Mouse (Mus musculus) cerebellum, adult 2 months (tissue): ENCODE results near the gene Pnma1. TPM values are rescaled to one million over a fixed set of nuclear protein-coding genes. Genes with fewer than 3 reads are reported as not detected.

Source experiments
- DNase-seq, 2 experiments: peaks; one replicate each; pipeline ENCODE4 v3.0.0; 2021
- H3K27ac ChIP-seq: fragments of 200-500 bp; 2 replicates; pipeline ENCODE4 v1.5.1; 2012; ENCODE audit warnings: low read length, control low read depth, inconsistent platforms; ENCODE audit not compliant: insufficient read depth
- H3K27me3 ChIP-seq: fragments of 200-500 bp; 2 replicates; pipeline ENCODE4 v1.6.1; 2012; ENCODE audit warnings: inconsistent platforms, mild to moderate bottlenecking, low read length, moderate library complexity; ENCODE audit not compliant: control insufficient read depth, insufficient read depth
- H3K4me1 ChIP-seq: fragments of 200-500 bp; 2 replicates; pipeline ENCODE4 v1.6.1; 2011; ENCODE audit warnings: low read length; ENCODE audit not compliant: control insufficient read depth, insufficient read depth
- H3K4me3 ChIP-seq: fragments of 200-500 bp; replicated peaks from 2 replicates; pipeline ENCODE3; 2011; ENCODE audit warnings: mild to moderate bottlenecking, low read depth, low read length, control low read depth; ENCODE audit not compliant: insufficient read depth
- CTCF ChIP-seq: fragments of 200-500 bp; IDR thresholded peaks from 2 replicates; pipeline ENCODE4 v1.5.1; 2011; ENCODE audit warnings: low read depth, mild to moderate bottlenecking, control low read depth, low read length, moderate library complexity, borderline replicate concordance; ENCODE audit not compliant: insufficient read depth
- POLR2A ChIP-seq: fragments of 200-500 bp; IDR thresholded peaks from 2 replicates; pipeline ENCODE4 v1.6.1; 2011; ENCODE audit warnings: low read length, control low read depth, borderline replicate concordance; ENCODE audit not compliant: insufficient read depth
- WGBS: fragments of 180-500 bp; shearing (Covaris S2); methylation state at CpG from one replicate; pipeline ENCODE4 v1.1.7; 2018; 5-methylcytosine and 5-hydroxymethylcytosine counted together
- polyA plus RNA-seq: library from polyadenylated mRNA; depleted of rRNA; stranded (reverse); fragments of >200 nt; gene quantifications from 2 replicates; pipeline ENCODE4 v1.2.3, GENCODE M21; 2012

Pnma1 gene
- polyA plus RNA-seq, 1 experiment = 0.84 TPM

GRCm38 (mm10) chr12:84125892-84126291 is 22.4 kb downstream of the Pnma1 start:
- H3K4me1 ChIP-seq = no peaks in the 10 kb centered on the region
- 80% methylated on average over 12 of the region's 12 CpGs for WGBS
- DNase-seq = no peak
- no peaks in the 10 kb centered on the region for H3K27me3 ChIP-seq
- TF ChIP-seq CTCF = no peak
- TF ChIP-seq POLR2A = no peak
- H3K4me3 ChIP-seq = no peak overlapping the region
- no peak overlapping the region for H3K27ac ChIP-seq

GRCm38 (mm10) chr12:84119584-84119983 is 28.7 kb downstream of the Pnma1 start:
- WGBS = 95% methylated on average over 5 of the region's 5 CpGs

GRCm38 (mm10) chr12:84114153-84114994 is 33.9 kb downstream of the Pnma1 start, which contains the start of gene Dnal1:
Dnal1 (plus strand) TSS chr12:84114366.
- TF ChIP-seq POLR2A = peak; percentile 42; the same call in 1 of the 2 replicates
- no peak for TF ChIP-seq CTCF
- H3K27ac ChIP-seq = no peak within 1 kb of the TSS
- H3K4me1 ChIP-seq = no peaks in the 10 kb centered on the region
- peak; percentile 87 to 90 for DNase-seq
- 2% methylated on average over 33 of the region's 35 CpGs for WGBS
- H3K27me3 ChIP-seq = no peaks in the 10 kb centered on the region
- peak within 1 kb of the TSS; percentile 67 for H3K4me3 ChIP-seq

More at GRCm38 (mm10) chr12:84119584-84119983, 28.7 kb downstream of the Pnma1 start:
- TF ChIP-seq CTCF = no peak
- no peak for TF ChIP-seq POLR2A
- no peak for DNase-seq
- H3K27ac ChIP-seq = no peak overlapping the region
- no peaks in the 10 kb centered on the region for H3K4me1 ChIP-seq
- no peak overlapping the region for H3K4me3 ChIP-seq
- no peaks in the 10 kb centered on the region for H3K27me3 ChIP-seq

- Histone ChIP-seq H3K4me1 (no peaks in the 10 kb centered on the region), H3K4me3 (peak overlapping the region; percentile 49), H3K27ac (no peak overlapping the region), H3K27me3 (no peaks in the 10 kb centered on the region)
- TF ChIP-seq POLR2A = no peak
- no peak for TF ChIP-seq CTCF
- DNase-seq = no peak
- WGBS = 28% methylated on average over 6 of the region's 6 CpGs
These were observed 34.6 kb downstream of the Pnma1 start for GRCm38 (mm10) chr12:84113676-84114075.

GRCm38 (mm10) chr12:84110814-84111213 is 37.5 kb downstream of the Pnma1 start:
- H3K4me1 ChIP-seq = no peaks in the 10 kb centered on the region
- no peak for DNase-seq
- H3K27ac ChIP-seq = no peak overlapping the region
- TF ChIP-seq POLR2A = no peak
- no peak for TF ChIP-seq CTCF
- no peaks in the 10 kb centered on the region for H3K27me3 ChIP-seq
- no peak overlapping the region for H3K4me3 ChIP-seq
- 92% methylated on average over 4 of the region's 4 CpGs for WGBS

- WGBS = 82% methylated on average over 1 of the region's 1 CpGs
These were observed 38.4 kb downstream of the Pnma1 start for GRCm38 (mm10) chr12:84109924-84110323.

GRCm38 (mm10) chr12:84107692-84108091 is 40.6 kb downstream of the Pnma1 start:
- H3K27ac ChIP-seq = no peak overlapping the region
- 64% methylated on average over 1 of the region's 1 CpGs for WGBS
- H3K4me3 ChIP-seq = no peak overlapping the region
- H3K27me3 ChIP-seq = no peaks in the 10 kb centered on the region
- TF ChIP-seq CTCF (no peak), POLR2A (no peak)
- no peaks in the 10 kb centered on the region for H3K4me1 ChIP-seq
- no peak for DNase-seq

More at GRCm38 (mm10) chr12:84109924-84110323, 38.4 kb downstream of the Pnma1 start:
- Histone ChIP-seq H3K4me3 (no peak overlapping the region), H3K27me3 (no peaks in the 10 kb centered on the region), H3K27ac (no peak overlapping the region), H3K4me1 (no peaks in the 10 kb centered on the region)
- TF ChIP-seq CTCF = no peak
- no peak for TF ChIP-seq POLR2A
- DNase-seq = no peak

GRCm38 (mm10) chr12:84107012-84107411 is 41.3 kb downstream of the Pnma1 start:
- no peak for DNase-seq
- H3K27me3 ChIP-seq = no peaks in the 10 kb centered on the region
- 92% methylated on average over 3 of the region's 3 CpGs for WGBS
- TF ChIP-seq POLR2A (no peak), CTCF (no peak)
- H3K27ac ChIP-seq = no peak overlapping the region
- no peaks in the 10 kb centered on the region for H3K4me1 ChIP-seq
- no peak overlapping the region for H3K4me3 ChIP-seq
